Mouse (Mus musculus) limb, embryonic 15.5 days (tissue): ENCODE results near the gene Hoxa9. TPM values are rescaled to one million over a fixed set of nuclear protein-coding genes. Genes with fewer than 3 reads are reported as not detected.

Experiments used
- ATAC-seq: fragments of 200-750 bp; cut with Nextera tagmentation; 2 replicates; pipeline ENCODE4 v1.8.0; 2017; ENCODE audit warnings: low read depth, moderate TSS enrichment; ENCODE audit not compliant: insufficient number of reproducible peaks, low FRiP score, low TSS enrichment
- H3K27ac ChIP-seq: fragments of 300-500 bp; sonication (generic); 2 replicates; pipeline ENCODE4 v1.5.1; 2015; ENCODE audit warnings: moderate library complexity, mild to moderate bottlenecking, inconsistent platforms
- H3K27me3 ChIP-seq: fragments of 300-500 bp; sonication (generic); 2 replicates; pipeline ENCODE4 v1.6.1; 2015; ENCODE audit warnings: inconsistent platforms
- H3K36me3 ChIP-seq: fragments of 300-500 bp; sonication (generic); 2 replicates; pipeline ENCODE4 v1.6.1; 2015; ENCODE audit warnings: inconsistent platforms
- H3K4me1 ChIP-seq: fragments of 300-500 bp; sonication (generic); 2 replicates; pipeline ENCODE4 v1.6.1; 2015; ENCODE audit warnings: inconsistent platforms
- H3K4me2 ChIP-seq: fragments of 300-500 bp; sonication (generic); 2 replicates; pipeline ENCODE4 v1.6.1; 2015; ENCODE audit warnings: mild to moderate bottlenecking, inconsistent platforms
- H3K4me3 ChIP-seq: fragments of 300-500 bp; sonication (generic); 2 replicates; pipeline ENCODE4 v1.5.1; 2015; ENCODE audit warnings: mild to moderate bottlenecking, inconsistent platforms
- H3K9ac ChIP-seq: fragments of 300-500 bp; sonication (generic); 2 replicates; pipeline ENCODE4 v1.6.1; 2015; ENCODE audit warnings: inconsistent platforms
- H3K9me3 ChIP-seq: fragments of 300-500 bp; sonication (generic); 2 replicates; pipeline ENCODE4 v1.6.1; 2016; ENCODE audit warnings: inconsistent platforms
- WGBS: fragments of 180-500 bp; shearing (Covaris S2); methylation state at CpG from one replicate; pipeline ENCODE4 v1.1.7; 2015; 5-methylcytosine and 5-hydroxymethylcytosine counted together
- polyA plus RNA-seq: library from polyadenylated mRNA; unstranded; fragments of >200 nt; fragmentation: Nextera tagmentation; extraction: Ambion mirVana; gene quantifications from 2 replicates; pipeline ENCODE4 v1.2.1, GENCODE M21; 2015

Gene Hoxa9
- polyA plus RNA-seq, 1 experiment from 2014 or later, result 34.0 TPM

GRCm38 (mm10) chr6:52208072-52208867 is 22.6 kb downstream of the Hoxa9 start, which contains the start of gene Hoxa6:
Gene Hoxa6 (minus strand): TSS chr6:52208722.
- peaks cover 5% of the 10 kb centered on the region; the same call in 1 of the 2 replicates for H3K36me3 ChIP-seq
- peak within 1 kb of the TSS; percentile 71 for H3K4me2 ChIP-seq
- peak within 1 kb of the TSS; percentile 17; the same call in 1 of the 2 replicates for H3K27ac ChIP-seq
- WGBS, result 8% methylated on average over 45 of the region's 47 CpGs
- H3K4me1 ChIP-seq, result peaks cover 74% of the 10 kb centered on the region
- H3K9ac ChIP-seq, result 0 out of 2 replicates have a peak within 1 kb of the TSS, but pooled peaks have one; percentile 8
- H3K4me3 ChIP-seq, result peak within 1 kb of the TSS; percentile 39
- peaks cover 57% of the 10 kb centered on the region for H3K27me3 ChIP-seq
- ATAC-seq, result no peak
- no peaks in the 10 kb centered on the region for H3K9me3 ChIP-seq

GRCm38 (mm10) chr6:52207684-52207976 is 23.3 kb downstream of the Hoxa9 start:
- Histone ChIP-seq H3K36me3 (peaks cover 5% of the 10 kb centered on the region; the same call in 1 of the 2 replicates), H3K4me3 (no peak overlapping the region), H3K4me2 (no peak overlapping the region), H3K9ac (no peak overlapping the region), H3K9me3 (no peaks in the 10 kb centered on the region), H3K27me3 (peaks cover 61% of the 10 kb centered on the region), H3K4me1 (peaks cover 72% of the 10 kb centered on the region), H3K27ac (no peak overlapping the region)
- ATAC-seq, result no peak

- Histone ChIP-seq H3K36me3 (peaks cover 8% of the 10 kb centered on the region; the same call in 1 of the 2 replicates), H3K4me1 (peaks cover 68% of the 10 kb centered on the region), H3K9me3 (no peaks in the 10 kb centered on the region), H3K27me3 (peaks cover 65% of the 10 kb centered on the region), H3K27ac (no peak overlapping the region), H3K9ac (no peak overlapping the region), H3K4me3 (no peak overlapping the region), H3K4me2 (no peak overlapping the region)
- ATAC-seq, result no peak
- 44% methylated on average over 4 of the region's 4 CpGs for WGBS
These were observed 23.8 kb downstream of the Hoxa9 start for GRCm38 (mm10) chr6:52206882-52207683.

GRCm38 (mm10) chr6:52205638-52206621 is 25.0 kb downstream of the Hoxa9 start:
- no peak for ATAC-seq
- no peak overlapping the region for H3K4me3 ChIP-seq
- WGBS, result 39% methylated on average over 55 of the region's 55 CpGs
- H3K4me2 ChIP-seq, result peak overlapping the region; percentile 8; the same call in 1 of the 2 replicates
- no peaks in the 10 kb centered on the region for H3K9me3 ChIP-seq
- peaks cover 57% of the 10 kb centered on the region for H3K4me1 ChIP-seq
- no peak overlapping the region for H3K27ac ChIP-seq
- H3K27me3 ChIP-seq, result peaks cover 68% of the 10 kb centered on the region
- H3K9ac ChIP-seq, result no peak overlapping the region
- H3K36me3 ChIP-seq, result peaks cover 8% of the 10 kb centered on the region; the same call in 1 of the 2 replicates

GRCm38 (mm10) chr6:52205221-52205620 is 25.7 kb downstream of the Hoxa9 start:
- H3K9ac ChIP-seq, result no peak overlapping the region
- H3K4me1 ChIP-seq, result peaks cover 56% of the 10 kb centered on the region

GRCm38 (mm10) chr6:52204050-52204752 is 26.7 kb downstream of the Hoxa9 start, which contains the start of gene Hoxa5:
Gene Hoxa5 (minus strand): TSS chr6:52204587.
- peaks cover 50% of the 10 kb centered on the region for H3K4me1 ChIP-seq
- peak within 1 kb of the TSS; percentile 95 for H3K4me2 ChIP-seq
- no peak for ATAC-seq
- H3K4me3 ChIP-seq, result peak within 1 kb of the TSS; percentile 49
- no peaks in the 10 kb centered on the region for H3K9me3 ChIP-seq
- 6% methylated on average over 65 of the region's 65 CpGs for WGBS
- no peak within 1 kb of the TSS for H3K27ac ChIP-seq
- peak within 1 kb of the TSS; percentile 42; the same call in 1 of the 2 replicates for H3K9ac ChIP-seq
- peaks cover 71% of the 10 kb centered on the region for H3K27me3 ChIP-seq
- H3K36me3 ChIP-seq, result peaks cover 8% of the 10 kb centered on the region; the same call in 1 of the 2 replicates

More at GRCm38 (mm10) chr6:52205221-52205620, 25.7 kb downstream of the Hoxa9 start:
- H3K27me3 ChIP-seq, result peaks cover 73% of the 10 kb centered on the region
- no peak overlapping the region for H3K4me3 ChIP-seq
- H3K36me3 ChIP-seq, result peaks cover 8% of the 10 kb centered on the region; the same call in 1 of the 2 replicates
- ATAC-seq, result no peak
- H3K4me2 ChIP-seq, result peak overlapping the region; percentile 8; the same call in 1 of the 2 replicates
- no peak overlapping the region for H3K27ac ChIP-seq
- H3K9me3 ChIP-seq, result no peaks in the 10 kb centered on the region
- WGBS, result 47% methylated on average over 14 of the region's 14 CpGs

- peaks cover 70% of the 10 kb centered on the region for H3K27me3 ChIP-seq
- H3K9me3 ChIP-seq, result no peaks in the 10 kb centered on the region
- H3K9ac ChIP-seq, result peak overlapping the region; percentile 42; the same call in 1 of the 2 replicates
- WGBS, result 11% methylated on average over 46 of the region's 46 CpGs
- peak; percentile 37; the same call in 1 of the 2 replicates for ATAC-seq
- H3K36me3 ChIP-seq, result peaks cover 8% of the 10 kb centered on the region; the same call in 1 of the 2 replicates
- H3K4me1 ChIP-seq, result peaks cover 43% of the 10 kb centered on the region
- H3K4me3 ChIP-seq, result peak overlapping the region; percentile 49
- peak overlapping the region; percentile 95 for H3K4me2 ChIP-seq
- no peak overlapping the region for H3K27ac ChIP-seq
These were observed 27.4 kb downstream of the Hoxa9 start for GRCm38 (mm10) chr6:52203371-52204049.

GRCm38 (mm10) chr6:52203121-52203370 is 27.8 kb downstream of the Hoxa9 start:
- Histone ChIP-seq H3K36me3 (peaks cover 8% of the 10 kb centered on the region; the same call in 1 of the 2 replicates), H3K27ac (no peak overlapping the region), H3K4me2 (peak overlapping the region; percentile 95), H3K4me3 (peak overlapping the region; percentile 49), H3K27me3 (peaks cover 68% of the 10 kb centered on the region), H3K4me1 (peaks cover 39% of the 10 kb centered on the region), H3K9me3 (no peaks in the 10 kb centered on the region), H3K9ac (no peak overlapping the region)
- no peak for ATAC-seq
- WGBS, result 44% methylated on average over 10 of the region's 10 CpGs

- WGBS, result 61% methylated on average over 22 of the region's 22 CpGs
- Histone ChIP-seq H3K36me3 (peaks cover 8% of the 10 kb centered on the region; the same call in 1 of the 2 replicates), H3K9ac (no peak overlapping the region), H3K27ac (no peak overlapping the region), H3K27me3 (peaks cover 71% of the 10 kb centered on the region), H3K4me2 (peak overlapping the region; percentile 95; the same call in 1 of the 2 replicates), H3K4me1 (peaks cover 37% of the 10 kb centered on the region), H3K4me3 (peak overlapping the region; percentile 49), H3K9me3 (no peaks in the 10 kb centered on the region)
- ATAC-seq, result no peak
These were observed 28.3 kb downstream of the Hoxa9 start for GRCm38 (mm10) chr6:52202362-52203120.

GRCm38 (mm10) chr6:52201269-52201668 is 29.6 kb downstream of the Hoxa9 start:
- 71% methylated on average over 1 of the region's 1 CpGs for WGBS
- H3K9ac ChIP-seq, result no peak overlapping the region

More at GRCm38 (mm10) chr6:52201269-52201668, 29.6 kb downstream of the Hoxa9 start:
- Histone ChIP-seq H3K4me2 (no peak overlapping the region), H3K9me3 (no peaks in the 10 kb centered on the region), H3K36me3 (peaks cover 8% of the 10 kb centered on the region; the same call in 1 of the 2 replicates), H3K27me3 (peaks cover 75% of the 10 kb centered on the region), H3K4me1 (peaks cover 29% of the 10 kb centered on the region), H3K4me3 (no peak overlapping the region), H3K27ac (no peak overlapping the region)
- no peak for ATAC-seq
